Mouse (Mus musculus): Measurements from ENCODE around the gene Inhbc.
"Not testable (repeated sequence)": the region's sequence is repeated elsewhere in the genome, so short reads cannot be mapped to it uniquely, and the experiment has no call there.

The Inhbc gene

DNA sequence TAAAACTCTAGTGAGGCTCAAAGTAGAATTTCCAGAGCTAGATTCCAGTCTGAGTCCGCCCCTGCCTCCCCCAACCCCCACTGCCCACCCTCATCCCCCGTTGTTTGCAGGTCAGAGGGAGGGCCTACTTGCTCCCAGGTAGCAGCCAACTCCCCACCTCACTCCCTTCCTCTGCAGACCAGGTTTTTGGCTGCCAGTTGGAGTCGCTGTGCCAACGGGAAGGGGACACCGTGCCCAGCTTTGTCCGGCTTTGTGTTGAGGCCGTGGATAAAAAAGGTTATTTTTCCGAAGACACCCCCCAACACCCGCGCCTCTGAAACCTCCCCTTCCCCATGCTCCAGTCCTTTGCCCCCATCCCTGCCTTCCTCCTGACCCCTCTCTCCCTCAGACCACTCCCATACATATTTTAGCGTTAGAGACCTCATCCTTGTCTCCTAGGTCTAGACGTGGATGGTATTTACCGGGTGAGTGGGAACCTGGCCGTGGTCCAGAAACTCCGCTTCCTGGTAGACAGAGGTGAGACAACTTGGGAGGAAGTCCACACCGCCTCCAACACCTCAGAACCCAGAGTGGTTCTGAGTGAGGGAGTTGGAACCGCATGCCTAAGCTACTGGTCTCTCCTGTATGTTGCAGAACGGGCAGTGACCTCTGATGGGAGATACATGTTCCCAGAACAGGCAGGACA, 42.6 kb downstream of the Inhbc start:
- no peak for DNase-seq (ENCODE audit: low read depth, low spot score)

DNA sequence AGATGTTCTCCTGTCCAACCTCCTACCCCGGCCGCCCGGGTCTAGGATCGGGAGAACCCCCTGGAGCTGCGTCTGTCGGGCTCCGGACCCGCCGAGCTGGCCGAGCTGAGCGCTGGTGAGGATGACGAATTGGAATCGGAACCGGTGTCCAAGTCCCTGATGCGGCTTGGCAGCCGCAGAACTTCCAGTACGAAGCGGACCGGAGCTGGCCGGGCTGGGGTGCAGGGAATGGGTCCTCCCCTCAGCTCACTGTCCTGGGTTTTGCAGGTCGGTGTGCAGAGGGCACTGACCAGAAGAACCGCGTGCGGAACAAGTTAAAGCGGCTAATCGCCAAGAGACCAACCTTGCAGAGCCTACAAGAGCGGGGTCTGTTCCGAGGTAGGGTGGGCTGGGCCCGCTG, 43.4 kb downstream of the Inhbc start:
- DNase-seq (ENCODE audit: low read depth, low spot score) = no peak

- DNase-seq (ENCODE audit: low read depth, low spot score) = peak; percentile 62
Measured at GRCm38 (mm10) chr10:127326017-127326801, 44.0 kb downstream of the Inhbc start.

DNA sequence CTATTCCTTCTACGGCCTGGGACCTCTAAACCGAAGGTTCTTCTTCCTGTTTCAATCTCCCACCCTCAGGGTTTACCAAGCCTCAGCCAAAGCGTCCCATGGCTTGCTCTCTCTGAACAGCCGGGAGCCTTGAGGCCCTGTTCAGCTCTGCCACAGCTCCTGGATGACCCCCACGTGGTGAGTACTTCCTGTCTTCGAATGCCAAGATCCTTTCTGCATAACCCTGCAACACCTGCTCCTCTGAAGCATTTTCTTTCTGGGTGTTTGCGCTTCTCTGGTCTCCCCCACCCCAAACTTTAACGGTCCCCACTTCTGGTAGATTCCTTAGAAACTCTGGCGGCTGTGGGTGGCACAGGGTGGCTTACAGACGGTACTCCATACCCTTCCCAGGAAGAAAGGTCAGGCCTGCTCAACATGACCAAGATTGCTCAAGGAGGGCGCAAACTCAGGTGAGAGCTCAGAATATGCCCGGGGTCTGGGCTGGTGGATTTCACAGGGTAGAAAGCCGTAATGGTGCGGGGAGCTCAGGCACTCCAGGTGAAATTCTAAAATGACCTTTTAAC, 44.7 kb downstream of the Inhbc start:
- peak; percentile 55 for DNase-seq (ENCODE audit: low read depth, low spot score)

GRCm38 (mm10) chr10:127324495-127324894, 45.7 kb downstream of the Inhbc start:
- peak; percentile 91 for DNase-seq (ENCODE audit: low read depth, low spot score)

DNA sequence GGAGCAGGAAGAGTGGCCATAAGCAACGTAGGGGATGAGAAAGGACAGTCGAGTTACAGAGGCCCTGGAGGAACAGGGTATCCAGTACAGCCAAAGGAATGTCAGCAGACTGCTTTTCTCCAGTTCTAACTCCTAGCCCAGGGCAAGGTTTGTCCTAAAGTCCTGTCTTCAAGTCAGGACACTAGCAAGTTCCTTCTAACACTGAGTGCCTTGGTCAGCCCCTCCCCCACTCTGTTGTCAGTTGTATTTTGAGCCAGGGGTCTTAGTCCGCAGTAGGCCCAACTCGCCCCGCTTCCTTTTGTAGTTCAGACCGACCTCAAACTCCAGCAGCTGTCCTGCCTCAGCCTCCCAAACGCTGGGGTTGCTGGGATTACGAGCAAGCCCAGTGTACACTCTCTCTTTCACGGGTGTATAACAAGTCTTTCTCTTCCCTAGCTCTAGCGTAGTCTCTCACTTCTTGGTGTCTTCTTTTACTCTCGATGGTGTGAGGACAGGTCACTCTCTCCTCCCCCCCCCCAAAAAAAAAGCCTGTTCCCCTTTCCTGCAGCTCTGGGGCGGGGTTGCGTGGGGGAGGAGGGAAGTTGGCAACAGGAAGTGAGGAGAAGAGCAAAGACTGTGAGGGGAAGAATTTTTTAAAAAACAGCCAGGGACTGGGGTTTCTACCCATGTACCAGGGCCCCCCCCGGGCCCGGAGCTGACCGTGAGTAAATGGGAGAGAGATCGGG, 46.9 kb downstream of the Inhbc start:
- peak; percentile 51 for DNase-seq (ENCODE audit: low read depth, low spot score)

DNA sequence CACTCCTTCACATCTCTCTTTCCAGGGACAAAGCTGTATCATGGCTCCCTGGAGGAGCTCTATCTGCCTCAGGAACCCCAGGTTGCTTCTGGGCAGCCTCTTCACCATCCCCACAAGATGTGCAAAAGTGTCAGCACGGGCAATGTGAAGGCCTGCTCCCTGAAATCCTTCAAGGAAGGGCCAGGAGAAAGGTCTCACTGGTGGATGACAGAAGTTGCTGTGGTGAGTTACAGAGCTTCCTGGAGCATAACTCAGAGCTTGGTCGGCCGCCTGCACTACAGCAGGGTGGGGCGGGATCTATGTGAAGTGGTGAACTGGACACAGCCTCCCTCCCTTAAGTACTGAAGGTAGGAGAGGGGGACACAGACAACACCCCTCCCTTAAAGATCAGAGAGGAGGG, 47.6 kb downstream of the Inhbc start:
- peak; percentile 36 for DNase-seq (ENCODE audit: low read depth, low spot score)

GRCm38 (mm10) chr10:127322178-127322577, 48.1 kb downstream of the Inhbc start:
- peak; percentile 52 for DNase-seq (ENCODE audit: low read depth, low spot score)

DNA sequence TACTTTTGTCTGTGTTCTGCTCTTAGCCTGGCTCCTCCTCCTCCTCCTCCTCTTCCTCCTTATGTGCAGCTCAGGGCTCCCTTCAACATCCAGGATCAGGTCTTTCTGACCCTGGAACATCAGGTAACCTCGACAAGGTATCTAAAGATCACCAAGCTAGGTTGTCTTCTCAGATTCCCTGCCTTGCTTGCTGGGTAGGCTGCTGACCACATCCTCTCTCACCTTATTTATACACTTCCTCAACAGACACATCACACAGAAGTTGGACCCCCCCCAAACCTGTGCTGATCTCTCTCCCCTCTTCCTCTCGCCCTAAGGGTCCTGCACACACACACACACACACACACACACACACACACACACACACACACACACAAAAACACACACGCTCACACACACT, 48.6 kb downstream of the Inhbc start, which contains the start of gene Arhgap9:
Gene Arhgap9, plus strand, starts transcription at position 344 of the 400 bp plus-strand sequence.
- DNase-seq (ENCODE audit: low read depth, low spot score) = peak; percentile 75

GRCm38 (mm10) chr10:127319969-127320368, 50.3 kb downstream of the Inhbc start:
- DNase-seq (ENCODE audit: low read depth, low spot score) = no peak

- DNase-seq (ENCODE audit: low read depth, low spot score) = no peak
Measured at GRCm38 (mm10) chr10:127318009-127318408, 52.2 kb downstream of the Inhbc start.

- DNase-seq (ENCODE audit: low read depth, low spot score) = no peak
Measured at GRCm38 (mm10) chr10:127317277-127317676, 53.0 kb downstream of the Inhbc start.

- DNase-seq (ENCODE audit: low read depth, low spot score) = not testable (repeated sequence)
Measured at GRCm38 (mm10) chr10:127314950-127315349, 55.3 kb downstream of the Inhbc start.

GRCm38 (mm10) chr10:127313516-127313915, 56.7 kb downstream of the Inhbc start:
- DNase-seq (ENCODE audit: low read depth, low spot score) = not testable (repeated sequence)

GRCm38 (mm10) chr10:127312858-127313257, 57.4 kb downstream of the Inhbc start:
- DNase-seq (ENCODE audit: low read depth, low spot score) = no peak

DNA sequence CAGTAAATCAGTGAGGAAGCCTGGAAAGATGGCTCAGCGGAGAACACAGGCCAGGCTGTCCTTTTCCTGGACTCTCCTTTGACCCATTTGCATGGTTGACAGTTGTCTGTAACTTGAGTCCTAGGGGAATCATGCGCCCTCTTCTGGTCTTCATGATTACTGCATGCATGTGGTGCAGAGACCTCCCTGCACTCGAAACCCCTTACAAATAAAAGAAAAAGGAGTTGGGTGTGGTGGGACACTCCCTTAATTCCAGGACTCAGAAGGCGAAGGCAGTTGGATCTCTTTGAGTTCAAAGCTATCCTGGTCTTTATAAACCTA, 57.9 kb downstream of the Inhbc start:
- peak; percentile 86 for DNase-seq (ENCODE audit: low read depth, low spot score)

- peak; percentile 95 for DNase-seq (ENCODE audit: low read depth, low spot score)
Measured at GRCm38 (mm10) chr10:127311476-127312355, 58.5 kb downstream of the Inhbc start, which contains the start of gene Mars. Gene Mars (minus strand): TSS chr10:127311786.

- peak; percentile 67 for DNase-seq (ENCODE audit: low read depth, low spot score)
Measured at GRCm38 (mm10) chr10:127310523-127311475, 59.4 kb downstream of the Inhbc start.

DNA sequence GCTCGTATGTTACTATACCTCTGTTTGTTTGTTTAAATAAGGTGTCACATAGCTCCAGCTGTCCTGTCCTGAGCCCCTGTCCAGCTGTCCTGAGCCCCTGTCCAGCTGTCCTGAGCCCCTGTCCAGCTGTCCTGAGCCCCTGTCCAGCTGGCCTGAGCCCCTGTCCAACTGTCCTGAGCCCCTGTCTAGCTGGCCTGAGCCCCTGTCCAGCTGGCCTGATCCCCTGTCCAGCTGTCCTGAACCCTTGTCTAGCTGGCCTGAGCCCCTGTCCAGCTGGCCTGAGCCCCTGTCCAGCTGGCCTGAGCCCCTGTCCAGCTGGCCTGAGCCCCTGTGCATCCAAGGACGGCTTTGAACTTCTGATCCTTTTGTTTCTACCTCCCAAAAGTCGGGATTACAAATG, 61.1 kb downstream of the Inhbc start:
- DNase-seq (ENCODE audit: low read depth, low spot score) = not testable (repeated sequence)

All from CD4-positive helper T cell, adult 2 months (primary cell).